Mouse (Mus musculus): ENCODE measurements at regions not wholly inside any gene's neighbourhood (a gene's known extent, or its start where the extent isn't known, plus 50 kb on each side); places are given as distances from the start of the nearest gene placed in this dataset.

- no peak for DNase-seq
Measured at GRCm38 (mm10) chr16:92903892-92904473, 78.0 kb upstream of the Runx1 start.

DNA sequence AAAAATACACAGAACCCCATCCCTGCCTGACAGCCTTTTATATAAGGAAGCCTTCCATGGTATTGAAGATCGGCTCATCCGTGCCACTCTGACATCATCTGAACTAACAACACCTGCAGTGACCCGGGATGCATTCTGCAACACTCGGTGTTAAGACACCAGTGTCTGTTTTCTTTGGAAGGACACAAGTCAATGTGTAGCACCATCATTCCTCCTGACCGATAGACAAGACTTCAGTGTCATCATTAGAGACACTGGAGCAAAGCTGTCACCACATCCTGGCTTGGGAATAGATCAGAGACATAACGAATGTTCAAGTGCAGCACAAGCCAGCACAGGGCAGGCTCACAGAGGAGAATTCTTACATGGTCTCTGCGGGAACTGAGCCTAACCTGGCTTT lies 77.5 kb upstream of the Runx1 start:
- DNase-seq, result no peak

DNA sequence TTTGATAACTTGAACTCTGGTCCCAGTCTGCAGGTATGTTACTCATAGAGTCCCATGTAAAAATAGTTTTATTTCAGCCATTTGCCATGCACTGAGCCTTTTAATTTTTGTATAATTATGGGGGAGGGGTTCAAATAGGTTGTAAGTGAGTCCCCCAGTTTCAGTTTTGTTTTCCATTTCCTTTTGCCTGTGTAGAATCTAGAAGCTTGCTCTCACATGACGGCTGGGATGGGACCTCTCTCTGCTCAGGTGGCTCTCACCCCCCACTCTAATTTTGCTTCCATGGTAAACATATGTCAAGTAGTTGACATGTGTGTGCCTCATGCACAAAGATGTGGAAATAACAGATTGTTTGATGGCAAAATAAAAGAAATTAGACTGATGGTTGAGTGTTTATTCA lies 73.8 kb upstream of the Runx1 start:
- no peak for DNase-seq

- no peak for DNase-seq
Measured at GRCm38 (mm10) chr16:92891741-92892140, 65.8 kb upstream of the Runx1 start.

DNA sequence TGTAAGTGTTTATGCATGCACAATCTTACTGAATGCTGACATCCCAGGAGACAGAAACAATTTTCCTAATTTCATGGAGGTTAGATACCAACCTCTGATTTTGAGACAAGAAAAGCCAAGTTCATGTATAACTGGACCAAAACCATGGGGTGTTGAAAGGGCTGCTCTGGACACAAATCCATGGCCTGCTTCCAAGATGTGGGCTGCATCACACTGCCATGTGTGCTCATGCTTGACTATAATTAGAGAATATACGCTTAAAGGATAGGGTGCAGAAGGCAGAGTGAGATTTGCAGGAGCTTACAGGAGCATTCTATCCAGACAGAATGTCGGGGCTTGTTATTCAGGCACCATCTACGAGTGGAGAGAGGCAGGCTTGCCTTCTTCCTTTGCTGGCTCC lies 64.8 kb upstream of the Runx1 start:
- no peak for DNase-seq

GRCm38 (mm10) chr16:92889537-92889936 lies 63.6 kb upstream of the Runx1 start:
- DNase-seq, result no peak

- DNase-seq, result no peak
Measured at GRCm38 (mm10) chr16:92886226-92886625, 60.3 kb upstream of the Runx1 start.

DNA sequence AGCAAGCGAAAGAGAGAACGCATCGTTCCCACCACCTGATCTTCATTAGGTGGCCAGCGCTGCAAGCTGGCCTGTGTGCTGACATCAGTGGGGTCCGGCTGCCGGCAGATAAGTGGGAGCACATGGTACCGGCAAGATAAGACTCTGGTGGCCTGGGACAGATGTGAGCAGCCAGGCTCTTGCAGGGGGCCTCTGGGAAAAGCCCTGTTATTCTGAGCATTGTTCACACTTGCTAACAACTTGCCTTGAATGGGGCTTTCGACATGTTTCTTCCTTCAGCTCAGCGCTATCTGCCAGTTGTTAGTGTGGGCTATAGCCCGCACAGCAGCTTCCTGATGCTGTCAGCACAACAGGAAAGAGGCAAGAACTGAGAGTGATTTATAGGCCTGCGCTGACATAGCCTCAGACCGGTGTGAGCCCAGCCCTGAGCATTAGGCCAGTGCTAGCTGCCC lies 57.9 kb upstream of the Runx1 start:
- DNase-seq, result no peak

DNA sequence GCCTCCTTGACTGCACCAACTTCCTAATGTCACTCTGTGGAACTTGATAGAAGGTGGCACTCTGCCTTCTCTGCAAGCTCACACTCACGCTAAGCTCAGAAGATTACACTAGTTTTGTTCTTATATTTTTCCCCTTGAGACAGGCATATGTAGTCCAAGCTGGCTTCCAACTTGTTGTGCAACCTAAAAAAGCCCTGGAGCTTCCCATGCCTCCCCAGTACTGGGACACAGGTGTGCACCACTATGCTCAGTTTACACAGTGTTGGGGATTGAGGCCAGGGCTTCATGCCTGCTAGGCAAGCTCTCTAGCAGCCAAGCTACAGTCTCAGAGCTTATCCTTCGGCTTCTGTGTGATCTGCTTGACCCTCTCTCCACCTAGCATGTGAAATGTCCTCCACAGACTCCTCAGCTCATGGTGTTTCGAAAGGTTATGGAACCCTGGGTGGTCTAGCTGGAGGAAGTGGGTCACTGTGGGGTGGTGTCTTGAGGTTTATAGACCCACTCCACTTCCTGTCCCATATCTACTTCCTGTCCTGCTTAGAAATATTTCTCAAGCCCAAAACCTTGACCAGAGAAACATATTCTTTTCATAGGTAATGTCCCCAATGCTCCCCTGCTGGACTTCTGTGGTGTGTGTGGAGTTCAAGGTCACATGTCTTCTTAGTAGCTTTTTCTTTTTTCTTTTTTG lies 54.6 kb upstream of the Runx1 start:
- DNase-seq, result no peak

GRCm38 (mm10) chr16:92878081-92878480 lies 52.1 kb upstream of the Runx1 start:
- DNase-seq, result no peak
